Mouse (Mus musculus) testis, adult 2 months (tissue): ENCODE measurements around the gene Limd1.

Experiments used
- CTCF ChIP-seq: fragments of 200-500 bp; IDR thresholded peaks from 2 replicates; pipeline ENCODE4 v1.5.1; 2012; ENCODE audit warnings: low read depth, mild to moderate bottlenecking, inconsistent platforms, low read length, moderate library complexity; ENCODE audit not compliant: control insufficient read depth, insufficient read depth, insufficient replicate concordance
- POLR2A ChIP-seq: fragments of 200-500 bp; IDR thresholded peaks from 2 replicates; pipeline ENCODE4 v1.6.1; 2012; ENCODE audit warnings: low read depth, mild to moderate bottlenecking, inconsistent platforms, low read length, moderate library complexity; ENCODE audit not compliant: control insufficient read depth

DNA sequence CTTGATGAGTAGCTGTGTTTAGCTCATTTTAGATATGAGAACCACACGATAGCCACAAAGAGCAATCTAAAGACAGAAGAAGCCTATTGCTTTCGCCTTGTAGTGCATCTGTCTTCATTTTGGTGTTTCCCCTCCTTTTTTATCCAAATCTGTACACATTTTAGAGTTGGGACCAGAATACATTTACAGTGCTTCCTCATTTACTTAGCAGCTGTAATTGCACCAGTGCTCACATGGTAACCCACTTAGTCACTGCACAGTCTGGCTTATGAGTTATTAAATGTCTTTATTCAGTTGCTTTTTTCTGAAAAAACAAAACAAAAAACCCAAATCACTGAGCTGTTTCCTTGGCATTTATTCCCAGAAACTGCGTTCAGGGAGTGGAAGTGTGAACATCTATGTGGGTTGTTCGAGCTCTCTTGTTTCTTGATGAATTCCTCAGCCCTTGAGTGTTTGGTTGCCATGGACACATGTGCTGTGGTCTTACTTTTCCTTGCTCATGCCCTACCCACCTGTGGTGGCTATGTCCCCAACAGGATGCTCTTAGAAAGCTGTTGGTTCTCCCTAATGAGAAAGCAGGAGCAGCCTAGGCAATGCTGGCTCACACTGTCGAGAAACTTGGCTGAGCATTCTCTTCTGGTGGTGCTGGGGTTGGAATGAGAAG lies 24.8 kb downstream of the Limd1 start:
- TF ChIP-seq CTCF (no peak), POLR2A (no peak)
